Mouse (Mus musculus) liver, postnatal 0 days (tissue): ENCODE measurements around the gene Npr3. TPM values are rescaled to one million over a fixed set of nuclear protein-coding genes. Genes with fewer than 3 reads are reported as not detected.
"Not testable (repeated sequence)": the region's sequence is repeated elsewhere in the genome, so short reads cannot be mapped to it uniquely, and the experiment has no call there.

Experiments used
- ATAC-seq: fragments of 200-750 bp; cut with Nextera tagmentation; 2 replicates; pipeline ENCODE4 v1.8.0; 2017; ENCODE audit warnings: mild to moderate bottlenecking, moderate library complexity
- DNase-seq: peaks from one replicate; pipeline ENCODE4 v3.0.0-alpha.2; 2016
- H3K27ac ChIP-seq: fragments of 300-500 bp; sonication (generic); 2 replicates; pipeline ENCODE4 v1.5.1; 2014; ENCODE audit warnings: antibody characterized with exemption, moderate library complexity, mild to moderate bottlenecking, low read depth
- H3K27me3 ChIP-seq: fragments of 300-500 bp; sonication (generic); 2 replicates; pipeline ENCODE4 v1.6.1; 2014; ENCODE audit warnings: low read length, control low read depth, mixed read lengths; ENCODE audit not compliant: insufficient read depth
- H3K36me3 ChIP-seq: fragments of 300-500 bp; sonication (generic); replicated peaks from 2 replicates; pipeline ENCODE4 v1.6.1; 2014; ENCODE audit warnings: mild to moderate bottlenecking, control low read depth, low read length, moderate library complexity, mixed read lengths; ENCODE audit not compliant: insufficient read depth
- H3K4me1 ChIP-seq: fragments of 300-500 bp; sonication (generic); 2 replicates; pipeline ENCODE4 v1.6.1; 2014; ENCODE audit warnings: antibody characterized with exemption, mild to moderate bottlenecking, control low read depth; ENCODE audit not compliant: insufficient read depth
- H3K4me2 ChIP-seq: fragments of 300-500 bp; sonication (generic); 2 replicates; pipeline ENCODE4 v1.6.1; 2014; ENCODE audit warnings: low read depth, mild to moderate bottlenecking, low read length, moderate library complexity, mixed read lengths
- H3K4me3 ChIP-seq: fragments of 300-500 bp; sonication (generic); 2 replicates; pipeline ENCODE4 v1.5.1; 2014; ENCODE audit warnings: low read depth, low read length
- H3K9ac ChIP-seq: fragments of 300-500 bp; sonication (generic); replicated peaks from 2 replicates; pipeline ENCODE4 v1.6.1; 2014; ENCODE audit warnings: mild to moderate bottlenecking, moderate library complexity
- H3K9me3 ChIP-seq: fragments of 300-500 bp; sonication (generic); 2 replicates; pipeline ENCODE4 v1.6.1; 2016; ENCODE audit warnings: mild to moderate bottlenecking, control low read depth, low read length, mixed read lengths
- CTCF ChIP-seq: sonication (generic); IDR thresholded peaks from 2 replicates; pipeline ENCODE4 v1.5.1; 2016; ENCODE audit warnings: antibody characterized with exemption, low read depth
- EP300 ChIP-seq: IDR thresholded peaks from 2 replicates; pipeline ENCODE4 v1.6.1; 2016; ENCODE audit warnings: antibody characterized with exemption, low read depth, mild to moderate bottlenecking
- whole genome bisulfite sequencing: fragments of 180-500 bp; shearing (Covaris S2); extraction: QIAGEN DNeasy Blood & Tissue Kit; methylation state at CpG from one replicate; pipeline ENCODE4 v1.1.7; 2014; ENCODE audit not compliant: insufficient replicate concordance; 5-methylcytosine and 5-hydroxymethylcytosine counted together
- polyA plus RNA-seq: library from polyadenylated mRNA; unstranded; fragments of >200 nt; fragmentation: Nextera tagmentation; extraction: Ambion mirVana; gene quantifications from 2 replicates; pipeline ENCODE4 v1.2.1, GENCODE M21; 2015

Npr3 gene
- polyA plus RNA-seq, 1 experiment from 2014 or later: 0.85 TPM

GRCm38 (mm10) chr15:11858411-11858810, 48.7 kb downstream of the Npr3 start:
- no peak for TF ChIP-seq EP300
- TF ChIP-seq CTCF: no peak
- Histone ChIP-seq H3K36me3 (no peaks in the 10 kb centered on the region), H3K4me3 (no peak overlapping the region), H3K9me3 (no peaks in the 10 kb centered on the region), H3K9ac (no peak overlapping the region), H3K4me1 (no peaks in the 10 kb centered on the region), H3K4me2 (no peak overlapping the region), H3K27ac (no peak overlapping the region), H3K27me3 (no peaks in the 10 kb centered on the region)
- ATAC-seq (no peak), DNase-seq (no peak)
- WGBS: 78% methylated on average over 6 of the region's 6 CpGs

DNA sequence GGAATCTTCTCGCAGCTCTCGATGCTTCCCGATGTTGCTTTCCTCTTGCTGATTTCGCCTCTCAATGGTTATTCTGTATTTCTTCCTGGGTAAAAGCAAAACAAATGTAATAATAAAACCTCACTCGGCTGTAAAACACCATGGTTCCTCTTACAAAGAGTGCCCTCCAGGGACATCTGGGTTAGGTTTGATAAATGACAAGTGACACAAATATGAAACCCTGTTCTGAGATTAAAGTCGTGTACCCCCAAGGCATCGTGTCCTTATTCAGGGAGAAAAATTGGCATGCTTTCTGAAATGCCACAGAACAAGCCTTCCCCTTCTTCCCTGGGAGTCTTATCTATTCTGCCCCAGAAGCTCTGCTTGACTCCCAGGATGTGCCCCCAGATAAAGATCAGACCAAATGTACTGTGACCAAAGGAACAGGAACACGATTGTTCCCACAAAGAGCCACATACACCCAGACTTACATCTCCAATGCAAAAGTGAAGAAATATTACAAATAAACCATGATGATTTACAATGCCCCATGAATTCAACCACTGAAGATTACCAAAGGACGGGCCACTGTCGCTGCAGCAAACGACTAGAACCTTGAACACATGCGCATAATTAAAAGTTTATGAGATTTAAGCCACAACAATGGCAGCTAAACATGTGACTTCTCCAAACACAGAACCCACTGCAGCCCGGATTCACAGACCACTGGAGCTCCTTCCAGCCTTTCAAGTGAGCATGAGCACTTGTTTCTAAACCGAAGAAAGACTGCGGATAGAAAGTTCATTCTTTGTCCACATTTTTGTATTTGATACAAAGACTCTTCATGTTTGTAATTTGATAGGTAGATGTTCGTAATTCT, 61.7 kb downstream of the Npr3 start:
- DNase-seq: no peak
- H3K9ac ChIP-seq: no peak overlapping the region
- no peaks in the 10 kb centered on the region for H3K4me1 ChIP-seq
- no peak for ATAC-seq
- no peak overlapping the region for H3K4me2 ChIP-seq
- H3K27me3 ChIP-seq: no peaks in the 10 kb centered on the region
- no peaks in the 10 kb centered on the region for H3K36me3 ChIP-seq
- no peak overlapping the region for H3K4me3 ChIP-seq
- TF ChIP-seq CTCF (no peak), EP300 (no peak)
- H3K9me3 ChIP-seq: no peaks in the 10 kb centered on the region
- WGBS: 66% methylated on average over 16 of the region's 16 CpGs
- no peak overlapping the region for H3K27ac ChIP-seq

- H3K4me1 ChIP-seq: no peaks in the 10 kb centered on the region
- ATAC-seq (no peak), DNase-seq (no peak)
- no peaks in the 10 kb centered on the region for H3K9me3 ChIP-seq
- WGBS: 81% methylated on average over 6 of the region's 6 CpGs
- no peak overlapping the region for H3K27ac ChIP-seq
- H3K4me2 ChIP-seq: no peak overlapping the region
- no peak overlapping the region for H3K4me3 ChIP-seq
- no peaks in the 10 kb centered on the region for H3K36me3 ChIP-seq
- H3K9ac ChIP-seq: no peak overlapping the region
- no peaks in the 10 kb centered on the region for H3K27me3 ChIP-seq
- no peak for TF ChIP-seq CTCF
Observed at GRCm38 (mm10) chr15:11844115-11844514, 63.0 kb downstream of the Npr3 start.

DNA sequence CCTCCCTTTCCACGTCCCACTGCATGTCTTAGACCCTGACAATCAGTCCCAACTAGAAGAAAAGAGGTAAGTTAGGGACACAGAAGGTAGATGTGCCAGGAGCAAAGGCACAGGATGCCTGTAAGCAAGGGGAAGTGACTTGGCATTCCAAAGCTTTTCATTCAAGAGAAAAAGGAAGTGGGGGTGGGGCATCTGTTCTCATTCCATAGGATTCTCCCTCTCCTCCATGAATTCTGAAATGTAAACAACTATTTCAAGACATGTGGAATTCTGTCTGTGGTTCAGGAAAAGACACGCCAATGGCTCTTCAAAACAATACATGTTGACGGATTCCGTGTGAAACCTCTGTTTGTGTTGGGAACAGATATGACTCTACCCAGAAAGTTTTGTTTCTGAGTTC, 65.3 kb downstream of the Npr3 start:
- no peak for ATAC-seq
- no peak for TF ChIP-seq CTCF
- no peak for TF ChIP-seq EP300
- no peak for DNase-seq

GRCm38 (mm10) chr15:11835913-11836312, 71.2 kb downstream of the Npr3 start:
- H3K9me3 ChIP-seq: no peaks in the 10 kb centered on the region
- H3K36me3 ChIP-seq: no peaks in the 10 kb centered on the region
- H3K27ac ChIP-seq: no peak overlapping the region
- H3K9ac ChIP-seq: no peak overlapping the region
- no peak overlapping the region for H3K4me2 ChIP-seq
- H3K27me3 ChIP-seq: no peaks in the 10 kb centered on the region
- no peak for TF ChIP-seq EP300
- TF ChIP-seq CTCF: no peak
- H3K4me1 ChIP-seq: no peaks in the 10 kb centered on the region
- no peak for DNase-seq
- ATAC-seq: no peak
- H3K4me3 ChIP-seq: no peak overlapping the region
- WGBS: 53% methylated on average over 1 of the region's 1 CpGs

More for the DNA sequence above, 65.3 kb downstream of the Npr3 start:
- Histone ChIP-seq H3K27ac (no peak overlapping the region), H3K36me3 (no peaks in the 10 kb centered on the region), H3K4me2 (no peak overlapping the region), H3K4me1 (no peaks in the 10 kb centered on the region), H3K27me3 (no peaks in the 10 kb centered on the region), H3K9ac (no peak overlapping the region), H3K4me3 (no peak overlapping the region), H3K9me3 (no peaks in the 10 kb centered on the region)
- 72% methylated on average over 4 of the region's 4 CpGs for WGBS

GRCm38 (mm10) chr15:11822347-11822746, 84.7 kb downstream of the Npr3 start:
- 62% methylated on average over 6 of the region's 6 CpGs for WGBS
- not testable (repeated sequence) for H3K36me3 ChIP-seq, H3K4me1 ChIP-seq, H3K9ac ChIP-seq, H3K27ac ChIP-seq, H3K4me3 ChIP-seq, H3K4me2 ChIP-seq, DNase-seq, H3K27me3 ChIP-seq, ATAC-seq, H3K9me3 ChIP-seq

- Histone ChIP-seq H3K4me3 (no peak overlapping the region), H3K36me3 (no peaks in the 10 kb centered on the region), H3K4me2 (no peak overlapping the region), H3K9me3 (no peaks in the 10 kb centered on the region), H3K9ac (no peak overlapping the region), H3K27me3 (no peaks in the 10 kb centered on the region), H3K4me1 (0 out of 2 replicates have a peak, but pooled peaks cover 5% of the 10 kb centered on the region), H3K27ac (no peak overlapping the region)
- no peak for ATAC-seq
- TF ChIP-seq EP300: no peak
- TF ChIP-seq CTCF: no peak
- WGBS: 28% methylated on average over 4 of the region's 4 CpGs
- DNase-seq: no peak
Observed at GRCm38 (mm10) chr15:11815551-11815950, 91.5 kb downstream of the Npr3 start.
